Mouse (Mus musculus) limb, embryonic 15.5 days (tissue): Measurements from ENCODE around the gene Chka. TPM values are rescaled to one million over a fixed set of nuclear protein-coding genes. Genes with fewer than 3 reads are reported as not detected.

Source experiments
- ATAC-seq: fragments of 200-750 bp; cut with Nextera tagmentation; 2 replicates; pipeline ENCODE4 v1.8.0; 2017; ENCODE audit warnings: low read depth, moderate TSS enrichment; ENCODE audit not compliant: insufficient number of reproducible peaks, low FRiP score, low TSS enrichment
- H3K27ac ChIP-seq: fragments of 300-500 bp; sonication (generic); 2 replicates; pipeline ENCODE4 v1.5.1; 2015; ENCODE audit warnings: moderate library complexity, mild to moderate bottlenecking, inconsistent platforms
- H3K27me3 ChIP-seq: fragments of 300-500 bp; sonication (generic); 2 replicates; pipeline ENCODE4 v1.6.1; 2015; ENCODE audit warnings: inconsistent platforms
- H3K36me3 ChIP-seq: fragments of 300-500 bp; sonication (generic); 2 replicates; pipeline ENCODE4 v1.6.1; 2015; ENCODE audit warnings: inconsistent platforms
- H3K4me1 ChIP-seq: fragments of 300-500 bp; sonication (generic); 2 replicates; pipeline ENCODE4 v1.6.1; 2015; ENCODE audit warnings: inconsistent platforms
- H3K4me2 ChIP-seq: fragments of 300-500 bp; sonication (generic); 2 replicates; pipeline ENCODE4 v1.6.1; 2015; ENCODE audit warnings: mild to moderate bottlenecking, inconsistent platforms
- H3K4me3 ChIP-seq: fragments of 300-500 bp; sonication (generic); 2 replicates; pipeline ENCODE4 v1.5.1; 2015; ENCODE audit warnings: mild to moderate bottlenecking, inconsistent platforms
- H3K9ac ChIP-seq: fragments of 300-500 bp; sonication (generic); 2 replicates; pipeline ENCODE4 v1.6.1; 2015; ENCODE audit warnings: inconsistent platforms
- H3K9me3 ChIP-seq: fragments of 300-500 bp; sonication (generic); 2 replicates; pipeline ENCODE4 v1.6.1; 2016; ENCODE audit warnings: inconsistent platforms
- WGBS: fragments of 180-500 bp; shearing (Covaris S2); methylation state at CpG from one replicate; pipeline ENCODE4 v1.1.7; 2015; 5-methylcytosine and 5-hydroxymethylcytosine counted together
- polyA plus RNA-seq: library from polyadenylated mRNA; unstranded; fragments of >200 nt; fragmentation: Nextera tagmentation; extraction: Ambion mirVana; gene quantifications from 2 replicates; pipeline ENCODE4 v1.2.1, GENCODE M21; 2015

The Chka gene
- polyA plus RNA-seq, 1 experiment from 2014 or later, result 32.3 TPM

GRCm38 (mm10) chr19:3895171-3895631, 43.6 kb downstream of the Chka start:
- Histone ChIP-seq H3K36me3 (peaks cover 95% of the 10 kb centered on the region), H3K4me2 (no peak overlapping the region), H3K27ac (no peak overlapping the region), H3K9ac (no peak overlapping the region), H3K27me3 (no peaks in the 10 kb centered on the region), H3K9me3 (no peaks in the 10 kb centered on the region), H3K4me1 (no peaks in the 10 kb centered on the region), H3K4me3 (no peak overlapping the region)
- no peak for ATAC-seq
- WGBS, result 28% methylated on average over 3 of the region's 3 CpGs

- Histone ChIP-seq H3K4me2 (no peak overlapping the region), H3K9ac (no peak overlapping the region), H3K4me1 (no peaks in the 10 kb centered on the region), H3K9me3 (no peaks in the 10 kb centered on the region), H3K36me3 (peaks cover 88% of the 10 kb centered on the region), H3K4me3 (no peak overlapping the region), H3K27me3 (no peaks in the 10 kb centered on the region), H3K27ac (no peak overlapping the region)
- ATAC-seq, result no peak
- WGBS, result 90% methylated on average over 10 of the region's 10 CpGs
Observed at GRCm38 (mm10) chr19:3896208-3896607, 44.6 kb downstream of the Chka start.

- ATAC-seq, result no peak
Observed at GRCm38 (mm10) chr19:3897557-3897956, 46.0 kb downstream of the Chka start.

GRCm38 (mm10) chr19:3898952-3899351, 47.4 kb downstream of the Chka start:
- Histone ChIP-seq H3K9me3 (no peaks in the 10 kb centered on the region), H3K9ac (no peak overlapping the region), H3K4me1 (peaks cover 2% of the 10 kb centered on the region), H3K27ac (no peak overlapping the region), H3K36me3 (peaks cover 88% of the 10 kb centered on the region), H3K4me2 (no peak overlapping the region), H3K4me3 (no peak overlapping the region), H3K27me3 (no peaks in the 10 kb centered on the region)
- no peak for ATAC-seq
- 85% methylated on average over 7 of the region's 7 CpGs for WGBS

More at GRCm38 (mm10) chr19:3897557-3897956, 46.0 kb downstream of the Chka start:
- H3K9ac ChIP-seq, result no peak overlapping the region
- no peak overlapping the region for H3K27ac ChIP-seq
- peaks cover 88% of the 10 kb centered on the region for H3K36me3 ChIP-seq
- H3K27me3 ChIP-seq, result no peaks in the 10 kb centered on the region
- no peak overlapping the region for H3K4me3 ChIP-seq
- WGBS, result 93% methylated on average over 5 of the region's 5 CpGs
- H3K4me2 ChIP-seq, result no peak overlapping the region
- no peaks in the 10 kb centered on the region for H3K4me1 ChIP-seq
- no peaks in the 10 kb centered on the region for H3K9me3 ChIP-seq

- Histone ChIP-seq H3K27me3 (no peaks in the 10 kb centered on the region), H3K4me1 (peaks cover 8% of the 10 kb centered on the region), H3K36me3 (peaks cover 83% of the 10 kb centered on the region), H3K4me2 (no peak overlapping the region), H3K4me3 (no peak overlapping the region), H3K9me3 (no peaks in the 10 kb centered on the region), H3K27ac (no peak overlapping the region), H3K9ac (no peak overlapping the region)
- 94% methylated on average over 4 of the region's 4 CpGs for WGBS
- no peak for ATAC-seq
Observed at GRCm38 (mm10) chr19:3899618-3900017, 48.0 kb downstream of the Chka start.

DNA sequence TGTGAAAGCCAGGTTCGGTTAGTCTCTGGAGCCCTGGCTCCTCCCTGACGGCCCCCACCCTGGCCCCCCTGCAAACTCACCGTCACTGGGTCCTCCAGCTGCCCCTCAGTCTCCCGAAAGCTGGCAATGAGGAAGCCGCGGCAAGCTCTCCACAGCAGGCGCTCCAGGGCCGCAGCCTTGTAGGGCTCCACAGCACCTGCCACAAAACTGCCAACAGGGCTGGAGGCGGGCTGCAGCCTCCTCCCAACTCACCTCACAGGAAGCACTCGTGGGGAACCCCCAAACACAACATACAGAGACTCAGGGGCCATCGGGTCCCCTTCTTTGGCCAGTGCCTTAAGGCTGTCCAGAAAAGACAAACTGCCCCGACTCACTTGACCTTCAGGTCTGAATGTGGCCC, 51.4 kb downstream of the Chka start:
- no peaks in the 10 kb centered on the region for H3K27me3 ChIP-seq
- H3K4me1 ChIP-seq, result peaks cover 39% of the 10 kb centered on the region
- 83% methylated on average over 12 of the region's 12 CpGs for WGBS
- no peak for ATAC-seq
- no peak overlapping the region for H3K4me3 ChIP-seq
- H3K36me3 ChIP-seq, result peaks cover 50% of the 10 kb centered on the region
- H3K27ac ChIP-seq, result no peak overlapping the region
- H3K9ac ChIP-seq, result no peak overlapping the region
- H3K4me2 ChIP-seq, result no peak overlapping the region
- no peaks in the 10 kb centered on the region for H3K9me3 ChIP-seq

- Histone ChIP-seq H3K27ac (no peak overlapping the region), H3K4me1 (peaks cover 42% of the 10 kb centered on the region), H3K4me2 (no peak overlapping the region), H3K27me3 (no peaks in the 10 kb centered on the region), H3K4me3 (no peak overlapping the region), H3K9me3 (no peaks in the 10 kb centered on the region), H3K36me3 (peaks cover 52% of the 10 kb centered on the region), H3K9ac (no peak overlapping the region)
- ATAC-seq, result no peak
- WGBS, result 74% methylated on average over 25 of the region's 25 CpGs
Observed at GRCm38 (mm10) chr19:3903648-3904362, 52.2 kb downstream of the Chka start.

- peaks cover 52% of the 10 kb centered on the region for H3K36me3 ChIP-seq
- no peaks in the 10 kb centered on the region for H3K9me3 ChIP-seq
- no peaks in the 10 kb centered on the region for H3K27me3 ChIP-seq
- H3K9ac ChIP-seq, result no peak overlapping the region
- no peak overlapping the region for H3K4me3 ChIP-seq
- WGBS, result 60% methylated on average over 10 of the region's 10 CpGs
- H3K27ac ChIP-seq, result no peak overlapping the region
- no peak for ATAC-seq
- no peak overlapping the region for H3K4me2 ChIP-seq
- peaks cover 42% of the 10 kb centered on the region for H3K4me1 ChIP-seq
Observed at GRCm38 (mm10) chr19:3904363-3904675, 52.7 kb downstream of the Chka start.

GRCm38 (mm10) chr19:3905261-3905969, 53.8 kb downstream of the Chka start:
- H3K4me3 ChIP-seq, result peak overlapping the region; percentile 74
- WGBS, result 36% methylated on average over 6 of the region's 6 CpGs
- peaks cover 55% of the 10 kb centered on the region for H3K36me3 ChIP-seq
- no peak for ATAC-seq
- peak overlapping the region; percentile 77 for H3K27ac ChIP-seq
- H3K9ac ChIP-seq, result 0 out of 2 replicates have a peak overlapping the region, but pooled peaks have one; percentile 10
- peak overlapping the region; percentile 83 for H3K4me2 ChIP-seq
- H3K9me3 ChIP-seq, result no peaks in the 10 kb centered on the region
- H3K4me1 ChIP-seq, result peaks cover 45% of the 10 kb centered on the region
- no peaks in the 10 kb centered on the region for H3K27me3 ChIP-seq

DNA sequence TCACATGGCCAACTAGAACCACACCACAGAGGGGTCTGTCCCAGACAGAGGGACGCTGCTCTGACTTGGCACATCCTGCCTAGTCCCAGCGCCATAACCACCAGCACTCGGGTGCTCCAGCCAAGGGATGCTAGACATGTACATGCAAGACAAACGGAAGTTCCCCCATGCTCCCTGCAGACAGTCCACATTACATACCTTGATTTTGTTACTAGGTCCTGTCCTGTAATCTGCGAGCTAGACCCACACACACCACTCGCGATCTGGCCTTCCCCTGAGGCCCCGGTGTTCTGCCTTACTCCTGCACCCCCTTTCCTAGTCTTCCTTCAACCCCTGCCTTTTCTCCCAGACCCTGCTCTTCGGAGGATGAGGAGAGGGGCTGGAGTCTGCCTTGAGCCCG, 54.8 kb downstream of the Chka start:
- WGBS, result 16% methylated on average over 10 of the region's 10 CpGs
- peak overlapping the region; percentile 66 for H3K9ac ChIP-seq

DNA sequence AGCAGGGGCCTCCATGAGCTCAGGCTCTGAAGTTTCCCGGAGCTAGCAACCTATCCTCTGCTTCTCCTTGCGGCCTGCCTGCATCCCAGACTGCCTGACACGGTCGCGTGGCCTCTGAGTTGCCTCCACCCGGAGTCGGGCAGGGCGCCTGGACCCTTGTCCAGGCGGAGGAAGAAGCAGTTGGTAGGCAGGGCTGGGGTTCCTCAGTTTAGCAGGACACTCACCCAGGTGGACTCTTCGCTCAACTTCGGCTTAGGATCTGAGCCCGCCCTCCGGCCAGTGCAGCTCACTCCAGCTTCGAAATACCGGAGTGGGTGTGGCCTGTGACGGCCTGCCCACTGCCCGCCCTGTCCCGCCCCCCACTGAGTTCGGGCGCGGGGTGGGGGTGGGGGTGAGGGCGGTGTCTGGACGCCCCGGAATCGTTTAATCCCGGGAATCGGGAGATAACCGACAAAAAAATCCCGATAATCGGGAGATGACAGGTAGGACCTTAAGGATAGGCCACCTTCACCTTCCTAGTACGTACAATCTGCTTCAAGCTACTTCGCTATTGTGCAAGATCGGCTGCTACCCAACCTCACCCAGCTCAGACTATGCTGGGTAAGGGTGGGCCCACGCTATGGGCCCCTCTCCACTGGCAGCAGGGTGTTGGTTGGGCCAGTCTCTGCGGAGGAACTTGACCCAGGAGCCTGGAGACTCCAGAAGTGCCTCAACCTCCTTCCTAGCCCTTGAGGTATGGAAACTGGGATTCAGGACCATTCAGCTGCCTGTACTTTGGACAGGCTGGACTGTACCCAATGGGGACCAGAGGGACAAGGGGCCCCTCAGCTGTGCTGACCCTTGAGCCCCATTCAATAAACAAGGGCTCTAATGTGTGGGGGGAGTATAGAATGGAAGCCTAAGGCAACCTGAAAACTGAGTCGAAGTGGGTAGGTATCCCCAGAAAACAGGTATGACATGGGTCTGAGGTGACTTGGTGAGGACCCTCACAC, 55.5 kb downstream of the Chka start, which contains the start of gene Tcirg1:
TSS of gene Tcirg1 (minus strand) at position 339 of the 992 bp plus-strand sequence.
- H3K9me3 ChIP-seq, result no peaks in the 10 kb centered on the region
- H3K9ac ChIP-seq, result peak within 1 kb of the TSS; percentile 66
- no peaks in the 10 kb centered on the region for H3K27me3 ChIP-seq
- WGBS, result 4% methylated on average over 36 of the region's 36 CpGs
- peaks cover 54% of the 10 kb centered on the region for H3K36me3 ChIP-seq
- peak within 1 kb of the TSS; percentile 83 for H3K4me2 ChIP-seq
- H3K4me1 ChIP-seq, result peaks cover 55% of the 10 kb centered on the region
- peak within 1 kb of the TSS; percentile 77 for H3K27ac ChIP-seq
- H3K4me3 ChIP-seq, result peak within 1 kb of the TSS; percentile 74
- ATAC-seq, result peak; percentile 82

More for the DNA sequence above, 54.8 kb downstream of the Chka start:
- ATAC-seq, result no peak
- H3K27ac ChIP-seq, result peak overlapping the region; percentile 77
- H3K4me3 ChIP-seq, result peak overlapping the region; percentile 74
- peaks cover 47% of the 10 kb centered on the region for H3K4me1 ChIP-seq
- H3K9me3 ChIP-seq, result no peaks in the 10 kb centered on the region
- H3K4me2 ChIP-seq, result peak overlapping the region; percentile 83
- peaks cover 61% of the 10 kb centered on the region for H3K36me3 ChIP-seq
- H3K27me3 ChIP-seq, result no peaks in the 10 kb centered on the region
